In genomic region chr6:38671270-38671669, GRCm38 (mm10) we compare ENCODE assay signal across 20 mouse cellular contexts. TPM values are rescaled to one million over a fixed set of nuclear protein-coding genes. Genes with fewer than 3 reads are reported as not detected.
DNase-seq lines count a peak whose midpoint lies in the region; ATAC-seq and TF ChIP-seq lines count a peak whose summit lies in the region.
"Had no signal": no experiment of that assay in that cellular context is flagged by ENCODE, and none has a peak within 500 bp of the region (broad histone marks: within the 10 kb centered on the region; RNA-seq: fewer than 3 reads in every experiment).

No protein-coding gene starts in this region.

- peaks cover 3% of the 10 kb centered on the region for H3K4me1 ChIP-seq in cerebellum, adult 2 months (ENCODE audit: control insufficient read depth, insufficient read depth, low read length)
- H3K4me1 ChIP-seq in liver, embryonic 12.5 days = peaks cover 21% of the 10 kb centered on the region
- H3K4me1 ChIP-seq in liver, postnatal 0 days (ENCODE audit: insufficient read depth) = peaks cover 4% of the 10 kb centered on the region; the same call in 1 of the 2 replicates
- H3K4me1 ChIP-seq in liver, embryonic 14.5 days (replicated peaks; ENCODE audit: control insufficient read depth in 2 of 2, insufficient read depth in 2 of 2, low read length in 1 of 2) = peaks cover 6 to 12% of the 10 kb centered on the region in 2 experiments; a peak in 3 of 4 replicates
- H3K4me1 ChIP-seq: embryonic facial prominence, embryonic 15.5 days; hindbrain, embryonic 13.5 days had no signal

- TF ChIP-seq CTCF in cerebellum, adult 2 months (IDR thresholded peaks at IDR 0.05; ENCODE audit: borderline replicate concordance, insufficient read depth, low read depth, low read length) = peak; percentile 6; the same call in 1 of the 2 replicates
- TF ChIP-seq CTCF in liver, postnatal 0 days (IDR thresholded peaks at IDR 0.05; ENCODE audit: low read depth) = no peak
- TF ChIP-seq CTCF in liver, embryonic 14.5 days (IDR thresholded peaks at IDR 0.05; ENCODE audit: low read depth) = peak; percentile 28; the same call in 1 of the 2 replicates

- 56% methylated on average over 7 of the region's 7 CpGs for WGBS in cerebellum, adult 2 months
- WGBS in liver, embryonic 12.5 days (ENCODE audit: insufficient replicate concordance) = 38% methylated on average over 7 of the region's 7 CpGs
- 57% methylated on average over 7 of the region's 7 CpGs for WGBS in liver, postnatal 0 days (ENCODE audit: insufficient replicate concordance)
- WGBS in liver, embryonic 14.5 days (ENCODE audit: insufficient replicate concordance) = 31% methylated on average over 7 of the region's 7 CpGs

- no peak overlapping the region for H3K4me3 ChIP-seq in cerebellum, adult 2 months (replicated peaks; ENCODE audit: insufficient read depth, low read depth, low read length)
- no peak overlapping the region for H3K4me3 ChIP-seq in liver, embryonic 12.5 days
- no peak overlapping the region for H3K4me3 ChIP-seq in liver, postnatal 0 days (ENCODE audit: low read depth, low read length)
- no peak overlapping the region for H3K4me3 ChIP-seq in liver, embryonic 14.5 days (ENCODE audit: insufficient read depth in 1 of 2, low read depth in 2 of 2, low read length in 2 of 2)
- H3K4me3 ChIP-seq: embryonic facial prominence, embryonic 15.5 days; erythroblast, embryonic 14.5 days; hindbrain, embryonic 13.5 days had no signal

- TF ChIP-seq EP300 in liver, postnatal 0 days (IDR thresholded peaks at IDR 0.05; ENCODE audit: low read depth) = no peak
- 0 out of 2 replicates have a peak, but pooled peaks have one; percentile 36 for TF ChIP-seq EP300 in liver, embryonic 14.5 days (IDR thresholded peaks at IDR 0.05; ENCODE audit: low read depth)

- no peak overlapping the region for H3K9ac ChIP-seq in liver, embryonic 12.5 days
- H3K9ac ChIP-seq in liver, postnatal 0 days (replicated peaks) = no peak overlapping the region
- no peak overlapping the region for H3K9ac ChIP-seq in liver, embryonic 14.5 days (replicated peaks)
- H3K9ac ChIP-seq: embryonic facial prominence, embryonic 15.5 days; hindbrain, embryonic 13.5 days had no signal

- no peak overlapping the region; the same call in 1 of the 2 replicates for H3K4me2 ChIP-seq in liver, embryonic 12.5 days
- H3K4me2 ChIP-seq in liver, postnatal 0 days (ENCODE audit: low read depth, low read length) = no peak overlapping the region
- H3K4me2 ChIP-seq in liver, embryonic 14.5 days (ENCODE audit: low read depth) = no peak overlapping the region
- H3K4me2 ChIP-seq: embryonic facial prominence, embryonic 15.5 days; hindbrain, embryonic 13.5 days had no signal

- no peaks in the 10 kb centered on the region for H3K27me3 ChIP-seq in cerebellum, adult 2 months (ENCODE audit: control insufficient read depth, insufficient read depth, low read length)
- peaks cover 32% of the 10 kb centered on the region for H3K27me3 ChIP-seq in liver, embryonic 12.5 days (replicated peaks)
- no peaks in the 10 kb centered on the region for H3K27me3 ChIP-seq in liver, postnatal 0 days (ENCODE audit: insufficient read depth, low read length)
- no peaks in the 10 kb centered on the region for H3K27me3 ChIP-seq in liver, embryonic 14.5 days (ENCODE audit: control insufficient read depth, insufficient read depth, low read length)
- H3K27me3 ChIP-seq: embryonic facial prominence, embryonic 15.5 days had no signal

- H3K27ac ChIP-seq in cerebellum, adult 2 months (ENCODE audit: insufficient read depth, low read length) = no peak overlapping the region
- H3K27ac ChIP-seq in liver, embryonic 12.5 days = no peak overlapping the region
- no peak overlapping the region for H3K27ac ChIP-seq in liver, postnatal 0 days (ENCODE audit: low read depth)
- H3K27ac ChIP-seq in liver, embryonic 14.5 days = no peak overlapping the region
- H3K27ac ChIP-seq: embryonic facial prominence, embryonic 15.5 days; hindbrain, embryonic 13.5 days; hindbrain, postnatal 0 days had no signal

- no peaks in the 10 kb centered on the region for H3K9me3 ChIP-seq in liver, embryonic 12.5 days (replicated peaks)
- H3K9me3 ChIP-seq in liver, postnatal 0 days (ENCODE audit: low read length) = no peaks in the 10 kb centered on the region
- H3K9me3 ChIP-seq in liver, embryonic 14.5 days (ENCODE audit: control insufficient read depth, low read length) = no peaks in the 10 kb centered on the region
- H3K9me3 ChIP-seq: embryonic facial prominence, embryonic 15.5 days; hindbrain, embryonic 13.5 days had no signal

- no peak for TF ChIP-seq POLR2A in cerebellum, adult 2 months (IDR thresholded peaks at IDR 0.05; ENCODE audit: borderline replicate concordance, insufficient read depth, low read length)

- no peak for DNase-seq in cerebellum, adult 2 months
- DNase-seq in cerebellum, adult 11 months = no peak
- DNase-seq in liver, postnatal 0 days = no peak
- peak in 1 of 3 experiments; percentile 20 for DNase-seq in liver, embryonic 14.5 days (ENCODE audit: low read depth in 3 of 3, low spot score in 3 of 3)
- no peak for DNase-seq in urinary bladder, postnatal 10 days (ENCODE audit: low spot score)
- DNase-seq in lung, postnatal 10 days = no peak
- DNase-seq: adrenal gland, adult 2 months; adrenal gland, postnatal 25 days; cerebellum, adult 9-10 months; gastrocnemius, postnatal 36 days; heart, adult 11 months; heart, postnatal 10 days; heart, postnatal 4 days had no signal

- peak; percentile 51 for ATAC-seq in liver, embryonic 12.5 days
- ATAC-seq in liver, postnatal 0 days = no peak; the same call in 1 of the 2 replicates
- ATAC-seq in liver, embryonic 14.5 days (ENCODE audit: insufficient read depth) = 0 out of 2 replicates have a peak, but pooled peaks have one; percentile 28
- ATAC-seq: forebrain, embryonic 16.5 days; hindbrain, postnatal 0 days had no signal

- H3K36me3 ChIP-seq in liver, embryonic 12.5 days = no peaks in the 10 kb centered on the region
- no peaks in the 10 kb centered on the region for H3K36me3 ChIP-seq in liver, postnatal 0 days (replicated peaks; ENCODE audit: insufficient read depth, low read length)
- no peaks in the 10 kb centered on the region for H3K36me3 ChIP-seq in liver, embryonic 14.5 days (replicated peaks; ENCODE audit: control insufficient read depth, insufficient read depth, low read depth)
- H3K36me3 ChIP-seq: embryonic facial prominence, embryonic 15.5 days; hindbrain, embryonic 13.5 days had no signal

RNA-seq across cellular contexts. Expression of gene Clec2l, which starts 8.4 kb away (rescaled TPM):
- polyA plus RNA-seq in cerebellum, adult 2 months (2012; rRNA removed) = 226 and 246 TPM in 2 replicates
- 0.11 and 0.12 TPM in 2 replicates for polyA plus RNA-seq in liver, embryonic 12.5 days (2016; fragmentation: Nextera tagmentation; extraction: Ambion mirVana)
- polyA plus RNA-seq in liver, postnatal 0 days (2015; fragmentation: Nextera tagmentation; extraction: Ambion mirVana) = not detected in 2 replicates
- 0.09 and 0.13 TPM in 2 replicates for polyA plus RNA-seq in liver, embryonic 14.5 days (2012; rRNA removed)
- polyA plus RNA-seq in liver, embryonic 14.5 days (2014; fragmentation: Nextera tagmentation; extraction: Ambion mirVana) = not detected in 2 replicates

RNA-seq across cellular contexts. Expression of gene Klrg2, which starts 34.2 kb away (rescaled TPM):
- polyA plus RNA-seq in cerebellum, adult 2 months (2012; rRNA removed) = 0.73 and 1.0 TPM in 2 replicates
- 0.06 and 0.10 TPM in 2 replicates for polyA plus RNA-seq in liver, embryonic 12.5 days (2016; fragmentation: Nextera tagmentation; extraction: Ambion mirVana)
- not detected in 2 replicates for polyA plus RNA-seq in liver, postnatal 0 days (2015; fragmentation: Nextera tagmentation; extraction: Ambion mirVana)
- 0.01 TPM in 2 replicates for polyA plus RNA-seq in liver, embryonic 14.5 days (2012; rRNA removed)
- 0.08 TPM in 1 of 2 replicates, not detected in the other for polyA plus RNA-seq in liver, embryonic 14.5 days (2014; fragmentation: Nextera tagmentation; extraction: Ambion mirVana)
- polyA plus RNA-seq: erythroblast, embryonic 14.5 days; forebrain, embryonic 11.5 days; forebrain, embryonic 16.5 days had no signal

Comparison
In these comparisons a context has a peak if more than half of its experiments do, and no peak if none do; other contexts are left out.
1. RNA of gene Clec2l, which starts 8.4 kb away (polyA plus RNA-seq): 226 to 246 TPM in cerebellum, adult 2 months; 0.11 to 0.12 TPM in liver, embryonic 12.5 days, 0.09 to 0.13 TPM in liver, embryonic 14.5 days and not detected in liver, postnatal 0 days; every median in the first group is over 100 times any median in the second.